Mouse (Mus musculus) leukemia stem cell, adult 10-12 weeks (primary cell): ENCODE results near the gene Clcn7. TPM values are rescaled to one million over a fixed set of nuclear protein-coding genes. Genes with fewer than 3 reads are reported as not detected.

Source experiments
- polyA plus RNA-seq: library from polyadenylated mRNA; stranded (reverse); fragments of >175 nt; gene quantifications from 2 replicates; pipeline ENCODE4 v1.2.3, GENCODE M21; 2012; ENCODE audit warnings: low replicate concordance

Clcn7 gene
- 27.7 and 32.4 TPM in 2 replicates for polyA plus RNA-seq

DNA sequence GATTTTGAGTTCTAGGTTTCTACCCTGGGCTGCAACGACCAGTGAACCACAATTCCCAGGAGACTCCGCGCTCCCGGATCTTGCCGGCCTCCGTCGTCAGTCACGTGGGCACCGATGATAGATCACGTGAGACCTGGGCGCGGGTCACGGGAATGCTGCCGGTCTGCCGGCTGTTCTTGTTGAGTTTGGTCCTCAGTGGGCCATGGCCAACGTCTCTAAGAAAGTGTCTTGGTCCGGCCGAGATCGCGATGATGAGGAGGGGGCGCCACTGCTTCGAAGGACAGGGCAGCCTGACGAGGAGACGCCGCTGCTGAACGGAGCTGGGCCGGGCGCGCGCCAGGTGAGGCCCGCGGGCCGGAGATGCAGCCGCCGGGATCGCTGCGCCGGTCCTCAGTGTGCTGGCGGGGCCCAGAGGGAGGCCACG is at the start of gene Clcn7:
Gene Clcn7, plus strand, starts transcription at position 117 of the 424 bp plus-strand sequence.

DNA sequence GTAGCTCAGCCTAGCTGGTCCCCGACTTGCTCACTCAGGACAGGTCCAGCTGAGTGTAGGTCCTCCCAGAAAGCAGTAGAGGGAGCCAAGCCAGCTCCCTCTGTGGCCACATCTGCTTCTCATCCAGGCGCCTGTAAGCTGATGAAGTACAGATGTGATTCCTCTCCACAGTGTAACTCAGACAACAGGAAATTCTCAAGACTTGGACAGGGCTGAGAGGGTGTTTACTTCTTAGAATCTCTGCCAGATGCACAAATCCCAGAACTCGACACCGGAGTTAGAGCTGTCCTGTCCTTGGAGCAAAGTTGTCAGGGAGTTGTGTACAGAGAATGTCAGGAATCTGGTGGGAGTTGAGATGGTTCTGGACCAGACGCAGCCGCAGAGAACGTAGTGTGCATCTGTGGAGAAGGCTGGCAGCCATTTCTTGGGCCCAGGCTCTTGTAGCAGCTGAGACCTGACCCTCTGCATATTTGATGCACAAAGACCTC is 49.7 kb upstream of the Clcn7 start, which contains the start of gene Tmem204:
Gene Tmem204, minus strand, starts transcription at position 148 of the 488 bp plus-strand sequence.

DNA sequence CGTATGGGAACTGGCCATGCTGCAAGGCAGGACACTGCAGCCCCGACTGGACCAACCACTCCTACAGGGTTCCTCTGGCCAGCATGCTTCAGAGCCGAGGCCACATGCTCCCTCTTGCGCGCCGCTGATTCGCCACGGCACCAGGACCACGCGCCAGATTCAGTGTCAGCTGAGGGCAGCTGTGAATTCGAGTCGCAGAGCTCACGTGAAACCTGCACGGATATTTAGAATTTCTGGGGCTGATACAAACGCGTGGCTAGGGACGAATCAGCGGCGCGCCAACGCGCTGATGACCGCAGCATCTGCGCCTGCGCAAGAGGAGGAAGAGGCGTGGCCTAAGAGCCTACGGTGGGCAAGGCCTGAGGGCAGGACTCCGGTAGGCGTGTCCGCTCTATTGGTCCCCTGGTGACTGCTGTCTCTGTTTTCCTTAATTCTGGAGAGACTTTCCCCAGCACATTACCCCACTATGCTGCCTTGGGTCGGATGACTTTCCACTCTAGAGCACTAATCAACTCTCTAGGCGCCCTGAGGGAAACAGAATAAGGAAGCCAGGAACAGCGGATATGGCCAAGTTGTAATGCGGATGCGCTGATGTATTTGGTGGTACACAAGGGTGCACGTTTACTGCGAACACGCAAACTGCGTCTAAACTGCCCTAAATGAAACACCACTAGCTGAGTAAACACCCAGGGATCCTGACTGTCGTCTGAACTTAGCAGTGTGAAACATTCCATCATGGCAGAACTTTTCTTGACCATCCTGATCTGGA is 17.3 kb upstream of the Clcn7 start, which contains the start of gene Telo2:
Gene Telo2, minus strand, starts transcription at position 304 of the 769 bp plus-strand sequence.

DNA sequence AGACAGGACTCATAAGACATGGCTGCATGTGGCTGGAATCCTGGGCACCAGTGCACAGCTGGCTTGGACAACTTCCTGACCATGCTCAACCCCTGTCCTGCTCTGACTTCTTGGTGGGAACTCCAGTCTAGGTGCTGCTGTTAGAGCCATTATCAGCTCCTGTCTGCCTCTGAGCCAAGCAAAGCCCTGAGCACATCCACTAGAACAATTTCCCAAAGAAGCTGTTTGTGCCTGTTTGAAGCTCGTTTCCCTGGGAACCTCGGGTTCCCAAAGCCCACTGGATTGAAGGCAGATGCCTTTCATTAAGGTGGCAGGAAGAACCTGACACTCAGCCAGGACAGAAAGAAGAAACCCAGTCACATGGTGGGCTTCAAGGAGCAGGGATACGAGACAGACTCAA is 12.8 kb upstream of the Clcn7 start, which contains the start of gene Ptx4:
Gene Ptx4, plus strand, starts transcription at position 355 of the 400 bp plus-strand sequence.

DNA sequence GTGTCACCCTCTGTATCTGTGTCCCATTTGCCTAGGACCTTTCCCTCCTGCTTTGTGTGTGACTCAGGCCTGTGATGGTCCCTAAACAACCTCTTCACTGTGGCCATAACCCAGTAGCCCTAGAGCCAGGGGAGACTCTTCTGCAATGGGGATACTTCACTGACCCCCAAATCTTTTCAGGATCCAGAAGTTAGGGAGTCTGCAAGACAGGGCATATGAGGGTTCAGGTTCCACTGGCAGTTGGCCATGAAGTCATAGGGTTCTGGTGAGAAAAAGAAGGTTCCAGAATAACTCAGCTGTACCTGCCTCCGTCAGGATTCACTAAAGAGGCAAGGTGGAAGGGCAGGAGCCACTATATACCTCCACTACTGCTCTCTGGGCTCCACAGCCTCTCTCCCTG is 29.0 kb downstream of the Clcn7 start, which contains the start of gene Ccdc154:
Gene Ccdc154, plus strand, starts transcription at position 301 of the 400 bp plus-strand sequence.

DNA sequence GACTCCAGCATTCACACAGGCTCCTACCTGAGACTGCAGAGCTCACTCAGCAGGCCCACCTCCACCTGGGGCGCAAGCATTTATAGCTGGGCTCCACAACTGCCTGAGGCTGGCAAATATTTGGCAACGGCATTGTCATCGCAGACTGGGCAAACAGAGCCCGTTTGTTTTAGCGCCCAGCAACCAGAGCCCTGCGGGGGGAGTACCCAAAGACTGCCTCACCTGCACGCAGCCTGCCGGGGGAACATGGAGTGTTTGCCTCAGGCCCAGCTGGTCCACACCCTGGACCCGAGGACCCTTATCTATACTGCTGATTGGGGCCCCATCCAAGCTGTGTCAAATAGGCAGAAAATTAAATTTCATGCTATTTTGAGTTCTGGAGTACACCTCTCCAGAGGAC is 42.2 kb downstream of the Clcn7 start, which contains the start of gene Gm38655:
Gene Gm38655, minus strand, starts transcription at position 61 of the 400 bp plus-strand sequence.

DNA sequence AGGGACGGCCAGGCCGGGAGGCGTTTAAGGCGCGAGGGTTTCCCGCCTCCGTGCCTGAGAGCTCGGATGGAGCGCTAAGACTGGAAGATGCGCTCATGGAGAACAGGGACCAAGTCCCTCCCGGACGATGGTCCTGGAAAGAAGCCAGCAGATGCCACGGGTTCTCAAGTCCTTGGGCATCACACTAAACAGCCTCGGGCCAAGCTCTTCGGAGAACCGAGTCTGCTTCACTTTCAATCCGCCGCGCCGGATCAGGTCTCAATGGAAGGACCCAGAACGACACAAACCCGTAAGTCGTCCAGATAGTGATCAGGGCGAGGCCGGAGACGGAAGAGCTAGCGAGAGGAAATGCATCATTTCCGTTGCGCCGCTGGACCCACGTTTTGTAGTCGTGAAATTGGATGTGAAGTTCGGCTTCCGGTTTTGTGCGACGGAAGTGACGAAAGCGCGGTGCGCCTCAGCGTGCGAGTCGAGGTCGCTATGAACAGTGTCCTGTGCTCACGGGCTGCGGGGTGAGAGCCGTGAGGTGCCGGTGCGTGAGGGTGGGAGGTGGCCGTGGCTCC is 51.0 kb downstream of the Clcn7 start, which contains the start of gene BC003965:
Gene BC003965, plus strand, starts transcription at position 426 of the 563 bp plus-strand sequence.

DNA sequence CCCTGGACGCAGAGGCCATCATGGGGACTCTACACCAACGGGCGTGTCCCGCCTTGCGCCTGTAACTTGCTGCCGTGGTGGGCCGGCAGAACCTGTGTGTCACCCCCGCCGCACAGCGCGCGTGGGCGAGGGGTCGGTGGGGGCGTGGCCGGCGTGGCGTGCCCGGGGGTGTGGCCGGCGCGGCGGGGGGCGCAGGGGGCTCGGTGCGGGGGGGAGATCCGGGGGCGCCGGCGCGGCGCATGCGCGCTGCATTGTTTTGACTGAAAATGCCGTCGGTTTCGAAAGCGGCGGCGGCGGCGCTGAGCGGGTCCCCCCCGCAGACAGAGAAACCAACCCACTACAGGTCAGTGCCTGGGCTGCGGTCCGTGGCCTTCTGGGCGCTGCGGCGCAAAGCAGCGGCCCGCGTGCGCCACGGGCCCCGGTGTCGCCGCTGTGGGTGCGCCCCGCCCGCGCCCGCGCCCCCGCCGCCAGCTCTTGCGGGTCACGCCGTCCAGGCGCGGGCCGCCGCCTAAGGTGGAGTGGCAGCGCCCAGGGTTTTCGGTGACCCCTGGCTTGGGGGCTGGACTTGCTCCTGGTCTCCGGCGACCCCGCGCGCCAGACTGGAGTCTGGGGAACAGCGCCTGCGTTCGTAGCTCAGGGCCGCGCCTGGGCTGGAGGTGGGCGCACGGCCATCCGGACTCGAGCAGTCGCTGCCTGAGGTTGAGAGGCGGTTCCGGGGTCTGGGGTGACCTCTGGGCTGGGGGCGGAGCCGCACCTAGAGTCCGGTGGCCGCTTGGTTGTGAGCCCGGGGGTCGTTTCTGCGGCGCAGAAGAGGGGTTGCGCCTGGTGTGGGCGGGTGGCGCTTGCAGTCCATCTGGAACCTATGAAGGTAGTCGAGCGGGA is 55.2 kb downstream of the Clcn7 start, which contains the start of gene Unkl:
Gene Unkl, plus strand, starts transcription at position 248 of the 882 bp plus-strand sequence.

Other genes with a start within 250 kb of the Clcn7 start
- gene Nubp2, start 247.0 kb upstream of the Clcn7 start, polyA plus RNA-seq = 10.5 and 114 TPM in 2 replicates
- gene Spsb3, start 246.7 kb upstream of the Clcn7 start, polyA plus RNA-seq = 21.6 and 45.5 TPM in 2 replicates
- gene Eme2, start 238.3 kb upstream of the Clcn7 start, polyA plus RNA-seq = 31.8 and 37.9 TPM in 2 replicates
- gene Mrps34, start 238.3 kb upstream of the Clcn7 start, polyA plus RNA-seq = 81.1 and 115 TPM in 2 replicates
- gene Nme3, start 236.9 kb upstream of the Clcn7 start, polyA plus RNA-seq = 16.0 and 19.6 TPM in 2 replicates
- gene Mapk8ip3, start 196.4 kb upstream of the Clcn7 start, polyA plus RNA-seq = 38.3 and 49.4 TPM in 2 replicates
- 9.1 and 11.1 TPM in 2 replicates for gene Jpt2, start 172.7 kb upstream of the Clcn7 start, polyA plus RNA-seq
- 21.8 and 31.3 TPM in 2 replicates for gene Cramp1l, start 117.6 kb upstream of the Clcn7 start, polyA plus RNA-seq
- 6.6 and 11.9 TPM in 2 replicates for gene Ift140, start 117.3 kb upstream of the Clcn7 start, polyA plus RNA-seq
- gene Tmem204, start 49.8 kb upstream of the Clcn7 start, polyA plus RNA-seq = 0.61 and 0.64 TPM in 2 replicates
- gene Telo2, start 17.4 kb upstream of the Clcn7 start, polyA plus RNA-seq = 18.2 and 46.2 TPM in 2 replicates
- gene Ptx4, start 12.6 kb upstream of the Clcn7 start, polyA plus RNA-seq = not detected in 2 replicates
- not detected in 2 replicates for gene Ccdc154, start 29.1 kb downstream of the Clcn7 start, polyA plus RNA-seq
- gene Gm38655, start 42.1 kb downstream of the Clcn7 start, polyA plus RNA-seq = not detected in 2 replicates
- gene BC003965, start 51.2 kb downstream of the Clcn7 start, polyA plus RNA-seq = 43.9 and 71.2 TPM in 2 replicates
- 54.2 and 108 TPM in 2 replicates for gene Unkl, start 55.0 kb downstream of the Clcn7 start, polyA plus RNA-seq
- gene Gnptg, start 106.7 kb downstream of the Clcn7 start, polyA plus RNA-seq = 3.7 and 11.8 TPM in 2 replicates
- 10.5 and 15.0 TPM in 2 replicates for gene Tsr3, start 106.8 kb downstream of the Clcn7 start, polyA plus RNA-seq
- 0.28 and 0.75 TPM in 2 replicates for gene Baiap3, start 123.0 kb downstream of the Clcn7 start, polyA plus RNA-seq
- gene Ube2i, start 141.2 kb downstream of the Clcn7 start, polyA plus RNA-seq = 152 and 183 TPM in 2 replicates
- 0.39 TPM in 1 of 2 replicates, not detected in the other for gene Prss34, start 165.0 kb downstream of the Clcn7 start, polyA plus RNA-seq
- gene Prss28, start 175.3 kb downstream of the Clcn7 start, polyA plus RNA-seq = not detected in 2 replicates
- 0.60 and 0.61 TPM in 2 replicates for gene Prss29, start 185.3 kb downstream of the Clcn7 start, polyA plus RNA-seq
- gene Tpsab1, start 212.2 kb downstream of the Clcn7 start, polyA plus RNA-seq = 0.16 and 0.36 TPM in 2 replicates
- gene Tpsb2, start 232.9 kb downstream of the Clcn7 start, polyA plus RNA-seq = 0.93 and 1.2 TPM in 2 replicates
- not detected in 2 replicates for gene Tpsg1, start 235.9 kb downstream of the Clcn7 start, polyA plus RNA-seq